Mouse (Mus musculus) adrenal gland, postnatal 4 days (tissue): ENCODE results near the gene Trabd2b. TPM values are rescaled to one million over a fixed set of nuclear protein-coding genes. Genes with fewer than 3 reads are reported as not detected.

Experiments
- DNase-seq, 2 experiments: peaks; one replicate each; pipeline ENCODE4 v3.0.0; 2021 to 2022; ENCODE audit warnings: low spot score in 2 of 2, mixed read lengths in 2 of 2
- long read RNA-seq, 2 experiments: library from polyadenylated mRNA; stranded (forward); transcript quantifications; one replicate each; pipeline ENCODE4 v2.0.0; 2021
- total RNA-seq, 2 experiments: library from RNA; stranded (reverse); gene quantifications; 2 replicates each; pipeline ENCODE4 v1.2.3; 2021

Gene Trabd2b
- 1 to 10 TPM; 1.9 to 7.2 TPM for total RNA-seq
- long read RNA-seq, experiment 1, full-length matches to known transcripts, result 1 of 1 reads
- long read RNA-seq, experiment 1, partial matches to known transcripts, result 0 of 1 reads
- long read RNA-seq, experiment 1, other reads (novel, unspliced or antisense), result 0 of 1 reads
- long read RNA-seq, experiment 2, full-length matches to known transcripts, result 3 of 8 reads
- long read RNA-seq, experiment 2, partial matches to known transcripts, result 1 of 8 reads
- long read RNA-seq, experiment 2, other reads (novel, unspliced or antisense), result 4 of 8 reads

- DNase-seq, result peak in 1 of 2 experiments; percentile 29
Measured at GRCm38 (mm10) chr4:114406355-114407101, at the start of gene Trabd2b. TSS of gene Trabd2b (plus strand) at chr4:114406724.

GRCm38 (mm10) chr4:114357420-114357819 is 49.1 kb upstream of the Trabd2b start:
- DNase-seq, result no peak

GRCm38 (mm10) chr4:114358874-114359273 is 47.6 kb upstream of the Trabd2b start:
- DNase-seq, result no peak

GRCm38 (mm10) chr4:114359818-114360217 is 46.7 kb upstream of the Trabd2b start:
- no peak for DNase-seq

- DNase-seq, result no peak
Measured at GRCm38 (mm10) chr4:114361336-114361735, 45.2 kb upstream of the Trabd2b start.

- DNase-seq, result no peak
Measured at GRCm38 (mm10) chr4:114365000-114365399, 41.5 kb upstream of the Trabd2b start.

GRCm38 (mm10) chr4:114365595-114365994 is 40.9 kb upstream of the Trabd2b start:
- DNase-seq, result no peak

- DNase-seq, result no peak
Measured at GRCm38 (mm10) chr4:114367005-114367404, 39.5 kb upstream of the Trabd2b start.

- DNase-seq, result no peak
Measured at GRCm38 (mm10) chr4:114367840-114368239, 38.7 kb upstream of the Trabd2b start.

- no peak for DNase-seq
Measured at GRCm38 (mm10) chr4:114369591-114369990, 36.9 kb upstream of the Trabd2b start.

GRCm38 (mm10) chr4:114370935-114371715 is 35.4 kb upstream of the Trabd2b start:
- no peak for DNase-seq

- no peak for DNase-seq
Measured at GRCm38 (mm10) chr4:114372699-114373098, 33.8 kb upstream of the Trabd2b start.

GRCm38 (mm10) chr4:114374330-114374729 is 32.2 kb upstream of the Trabd2b start:
- DNase-seq, result no peak

- DNase-seq, result no peak
Measured at GRCm38 (mm10) chr4:114377531-114377930, 29.0 kb upstream of the Trabd2b start.

GRCm38 (mm10) chr4:114378512-114378911 is 28.0 kb upstream of the Trabd2b start:
- no peak for DNase-seq

GRCm38 (mm10) chr4:114379416-114379956 is 27.0 kb upstream of the Trabd2b start:
- DNase-seq, result no peak

- no peak for DNase-seq
Measured at GRCm38 (mm10) chr4:114382627-114383026, 23.9 kb upstream of the Trabd2b start.

GRCm38 (mm10) chr4:114385236-114385635 is 21.3 kb upstream of the Trabd2b start:
- DNase-seq, result no peak

- DNase-seq, result no peak
Measured at GRCm38 (mm10) chr4:114386395-114386811, 20.1 kb upstream of the Trabd2b start.

GRCm38 (mm10) chr4:114387527-114388135 is 18.9 kb upstream of the Trabd2b start:
- no peak for DNase-seq

GRCm38 (mm10) chr4:114388306-114388705 is 18.2 kb upstream of the Trabd2b start:
- DNase-seq, result no peak
